Mouse (Mus musculus) thymus, adult 2 months (tissue): ENCODE results near the gene Phf2.

Experiments
- CTCF ChIP-seq: fragments of 200-500 bp; IDR thresholded peaks from 2 replicates; pipeline ENCODE4 v1.5.1; 2012; ENCODE audit warnings: mild to moderate bottlenecking, control low read depth, low read length, moderate library complexity, borderline replicate concordance; ENCODE audit not compliant: control insufficient read depth, poor library complexity, insufficient read depth; ENCODE audit errors: extremely low read depth
- POLR2A ChIP-seq: fragments of 200-500 bp; IDR thresholded peaks from 2 replicates; pipeline ENCODE4 v1.6.1; 2012; ENCODE audit warnings: mild to moderate bottlenecking, low read length, control low read depth, moderate library complexity; ENCODE audit not compliant: control insufficient read depth, poor library complexity, insufficient read depth; ENCODE audit errors: extremely low read depth

DNA sequence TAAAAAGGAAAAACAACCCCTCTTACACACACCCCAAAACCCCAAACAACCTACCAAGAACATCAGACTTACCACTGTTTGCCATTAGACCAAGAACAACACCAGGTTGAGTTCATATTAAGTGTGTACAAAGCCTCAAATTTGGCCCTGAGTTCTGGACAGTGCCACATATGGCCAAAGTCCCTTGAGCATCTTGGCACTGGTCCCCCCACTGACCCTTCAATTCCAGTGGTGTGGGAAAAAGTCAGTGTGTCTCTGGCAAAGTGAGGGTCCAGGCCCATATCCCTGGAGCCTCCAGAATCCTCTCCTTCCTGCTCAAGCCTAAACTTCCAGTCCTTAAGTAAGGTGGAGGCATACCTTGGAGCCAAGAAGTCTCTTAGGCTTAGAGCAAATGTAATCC, 6.9 kb upstream of the Phf2 start:
- TF ChIP-seq CTCF, result no peak
- no peak for TF ChIP-seq POLR2A
